Mouse (Mus musculus) MEL (cell line): ENCODE results near the gene Golm1.

Experiments used
- BHLHE40 ChIP-seq: IDR thresholded peaks from 2 replicates; pipeline ENCODE4 v1.6.1; 2012; ENCODE audit warnings: low read depth, mild to moderate bottlenecking, inconsistent platforms, low read length, improper control_type of control experiment, borderline replicate concordance
- CTCF ChIP-seq, 3 experiments: IDR thresholded peaks in 2 of 3; conservative IDR thresholded peaks in 1 of 3; 2 replicates each; pipeline ENCODE4 v1.5.1; 2011 to 2012; ENCODE audit warnings: low read length in 3 of 3, low read depth in 2 of 3, mild to moderate bottlenecking in 2 of 3, improper control_type of control experiment in 1 of 3, inconsistent platforms in 1 of 3, mixed read lengths in 1 of 3, moderate library complexity in 1 of 3; ENCODE audit not compliant: control insufficient read depth in 1 of 3, insufficient read depth in 1 of 3, poor library complexity in 1 of 3, severe bottlenecking in 1 of 3
- GATA1 ChIP-seq: IDR thresholded peaks from 2 replicates; pipeline ENCODE4 v1.6.1; 2011; ENCODE audit warnings: low read depth, low read length, improper control_type of control experiment
- MAFK ChIP-seq: IDR thresholded peaks from 2 replicates; pipeline ENCODE4 v1.6.1; 2011; ENCODE audit warnings: low read depth, mild to moderate bottlenecking, low read length, improper control_type of control experiment, borderline replicate concordance
- SMC3 ChIP-seq: IDR thresholded peaks from 2 replicates; pipeline ENCODE4 v1.6.1; 2011; ENCODE audit warnings: low read depth, low read length, improper control_type of control experiment
- TCF12 ChIP-seq: IDR thresholded peaks from 2 replicates; pipeline ENCODE4 v1.6.1; 2014; ENCODE audit warnings: low read depth, mild to moderate bottlenecking, inconsistent platforms, low read length, improper control_type of control experiment, moderate library complexity
- USF1 ChIP-seq: IDR thresholded peaks from 2 replicates; pipeline ENCODE4 v1.6.1; 2014; ENCODE audit warnings: low read depth, mild to moderate bottlenecking, inconsistent platforms, low read length, improper control_type of control experiment, moderate library complexity
- USF2 ChIP-seq, 2 experiments: IDR thresholded peaks; 2 replicates each; pipeline ENCODE4 v1.6.1; 2011 to 2012; ENCODE audit warnings: improper control_type of control experiment in 2 of 2, low read length in 2 of 2, borderline replicate concordance in 1 of 2, inconsistent platforms in 1 of 2, low read depth in 1 of 2, mild to moderate bottlenecking in 1 of 2; ENCODE audit not compliant: insufficient read depth in 1 of 2

GRCm38 (mm10) chr13:59667763-59668162 lies 7.8 kb downstream of the Golm1 start:
- TF ChIP-seq MAFK (no peak), GATA1 (no peak), SMC3 (no peak), TCF12 (no peak), USF2 (IDR thresholded peaks at IDR 0.05; ENCODE audit: borderline replicate concordance in 1 of 2, insufficient read depth in 1 of 2, low read depth in 1 of 2, low read length in 2 of 2) (no peak), CTCF (IDR thresholded peaks at IDR 0.05 in 2 of 3, conservative IDR thresholded peaks at IDR 0.05 in 1 of 3; ENCODE audit: control insufficient read depth in 1 of 3, insufficient read depth in 1 of 3, low read depth in 2 of 3, low read length in 3 of 3, poor library complexity in 1 of 3, severe bottlenecking in 1 of 3) (no peak), BHLHE40 (no peak), USF1 (no peak)
